Mouse (Mus musculus) erythroblast, embryonic 14.5 days (primary cell): Measurements from ENCODE around the gene Mrps27.

Experiments used
- GATA1 ChIP-seq: IDR thresholded peaks from 2 replicates; pipeline ENCODE4 v1.6.1; 2012; ENCODE audit warnings: low read length, inconsistent platforms, mixed read lengths
- TAL1 ChIP-seq: IDR thresholded peaks from 3 replicates; pipeline ENCODE4 v1.6.1; 2012; ENCODE audit warnings: low read length, inconsistent platforms, mixed read lengths

GRCm38 (mm10) chr13:99385911-99386310 is 41.3 kb downstream of the Mrps27 start:
- no peak for TF ChIP-seq GATA1
- TF ChIP-seq TAL1: no peak
